16 mouse cellular contexts compared by ENCODE assay signal in the genomic region with DNA sequence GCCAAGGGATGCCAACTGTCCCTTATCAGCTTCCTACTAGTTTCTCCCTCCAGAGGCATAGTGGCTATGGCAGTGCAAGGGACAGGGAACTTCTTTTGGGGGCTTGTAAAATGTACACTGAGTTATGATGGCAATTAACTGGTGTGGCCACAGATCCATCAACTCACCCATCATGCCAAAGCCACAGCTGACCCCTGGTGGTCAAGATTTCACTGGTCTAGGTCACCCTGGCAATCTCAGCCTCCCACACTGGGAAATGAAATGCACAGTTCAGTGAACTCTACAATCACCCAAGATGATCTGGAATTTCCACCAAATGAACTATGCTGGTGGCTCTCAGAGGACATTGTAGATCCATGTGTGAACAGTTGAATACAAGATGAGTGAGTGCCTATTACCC. TPM values are rescaled to one million over a fixed set of nuclear protein-coding genes. Genes with fewer than 3 reads are reported as not detected.
"Had no signal": no experiment of that assay in that cellular context is flagged by ENCODE, and none has a peak within 500 bp of the region (broad histone marks: within the 10 kb centered on the region; RNA-seq: fewer than 3 reads in every experiment).

No protein-coding gene starts in this region.

- H3K36me3 ChIP-seq: limb, embryonic 12.5 days; liver, embryonic 13.5 days; midbrain, embryonic 13.5 days; neural tube, embryonic 15.5 days had no signal

- ATAC-seq: intestine, embryonic 16.5 days; liver, postnatal 0 days; lung, postnatal 0 days; midbrain, embryonic 13.5 days had no signal

- H3K4me1 ChIP-seq: liver, embryonic 13.5 days; midbrain, embryonic 13.5 days had no signal

- H3K4me3 ChIP-seq: limb, embryonic 12.5 days; liver, embryonic 13.5 days; midbrain, embryonic 13.5 days; myocyte; neural tube, embryonic 15.5 days had no signal

- DNase-seq: layer of hippocampus, adult 9-11 months; liver; liver, embryonic 13.5 days; liver, postnatal 0 days; lung, postnatal 36 days; right cerebral cortex, adult 18-20 months; right cerebral cortex, postnatal 25 days; thymus, adult 2 months; thymus, postnatal 25 days had no signal

- H3K27ac ChIP-seq: limb, embryonic 12.5 days; liver, embryonic 13.5 days; midbrain, embryonic 13.5 days; neural tube, embryonic 15.5 days had no signal

- H3K4me2 ChIP-seq: limb, embryonic 12.5 days; liver, embryonic 13.5 days; midbrain, embryonic 13.5 days; neural tube, embryonic 15.5 days had no signal

- H3K27me3 ChIP-seq: limb, embryonic 12.5 days; liver, embryonic 13.5 days; midbrain, embryonic 13.5 days; neural tube, embryonic 15.5 days had no signal

- H3K9me3 ChIP-seq: limb, embryonic 12.5 days; liver, embryonic 13.5 days; midbrain, embryonic 13.5 days; neural tube, embryonic 15.5 days had no signal

- H3K9ac ChIP-seq: limb, embryonic 12.5 days; liver, embryonic 13.5 days; liver, postnatal 0 days; midbrain, embryonic 13.5 days; neural tube, embryonic 15.5 days had no signal

RNA-seq across cellular contexts. Expression of a gene that starts 42.2 kb away (rescaled TPM):
- total RNA-seq: megakaryocyte progenitor cell, adult 5-6 weeks had no signal
- polyA plus RNA-seq: liver, embryonic 13.5 days; liver, postnatal 0 days; myocyte had no signal
